Mouse (Mus musculus): ENCODE results near the gene Rims1. TPM values are rescaled to one million over a fixed set of nuclear protein-coding genes. Genes with fewer than 3 reads are reported as not detected.

Gene Rims1
- polyA plus RNA-seq, 1 experiment from 2014 or later = 1.5 TPM

GRCm38 (mm10) chr1:22627013-22627412 is 178.8 kb downstream of the Rims1 start:
- no peak for ATAC-seq (ENCODE audit: insufficient number of reproducible peaks, low FRiP score, low TSS enrichment, low read depth)
- H3K36me3 ChIP-seq = no peaks in the 10 kb centered on the region
- H3K4me2 ChIP-seq = no peak overlapping the region
- no peak overlapping the region for H3K27ac ChIP-seq
- no peak overlapping the region for H3K4me3 ChIP-seq
- no peaks in the 10 kb centered on the region for H3K9me3 ChIP-seq
- 19% methylated on average over 5 of the region's 5 CpGs for WGBS
- no peak overlapping the region for H3K9ac ChIP-seq
- H3K27me3 ChIP-seq = no peaks in the 10 kb centered on the region
- H3K4me1 ChIP-seq = no peaks in the 10 kb centered on the region

- Histone ChIP-seq H3K27me3 (no peaks in the 10 kb centered on the region), H3K9me3 (no peaks in the 10 kb centered on the region), H3K4me3 (no peak overlapping the region), H3K36me3 (no peaks in the 10 kb centered on the region), H3K4me2 (no peak overlapping the region), H3K27ac (no peak overlapping the region), H3K4me1 (no peaks in the 10 kb centered on the region), H3K9ac (no peak overlapping the region)
- no peak for ATAC-seq (ENCODE audit: insufficient number of reproducible peaks, low FRiP score, low TSS enrichment, low read depth)
- WGBS = 57% methylated on average over 3 of the region's 3 CpGs
Observed at GRCm38 (mm10) chr1:22626295-22626694, 179.5 kb downstream of the Rims1 start.

GRCm38 (mm10) chr1:22620827-22621226 is 185.0 kb downstream of the Rims1 start:
- 67% methylated on average over 8 of the region's 8 CpGs for WGBS
- Histone ChIP-seq H3K4me3 (no peak overlapping the region), H3K9ac (no peak overlapping the region), H3K27me3 (no peaks in the 10 kb centered on the region), H3K4me2 (no peak overlapping the region), H3K4me1 (no peaks in the 10 kb centered on the region), H3K27ac (no peak overlapping the region), H3K36me3 (no peaks in the 10 kb centered on the region), H3K9me3 (no peaks in the 10 kb centered on the region)
- no peak for ATAC-seq (ENCODE audit: insufficient number of reproducible peaks, low FRiP score, low TSS enrichment, low read depth)

- Histone ChIP-seq H3K4me2 (no peak overlapping the region), H3K27ac (no peak overlapping the region), H3K9ac (no peak overlapping the region), H3K36me3 (no peaks in the 10 kb centered on the region), H3K4me1 (no peaks in the 10 kb centered on the region), H3K9me3 (no peaks in the 10 kb centered on the region), H3K27me3 (no peaks in the 10 kb centered on the region), H3K4me3 (no peak overlapping the region)
- 82% methylated on average over 4 of the region's 4 CpGs for WGBS
- ATAC-seq (ENCODE audit: insufficient number of reproducible peaks, low FRiP score, low TSS enrichment, low read depth) = no peak
Observed at GRCm38 (mm10) chr1:22615601-22616000, 190.2 kb downstream of the Rims1 start.

- Histone ChIP-seq H3K27ac (no peak overlapping the region), H3K4me3 (no peak overlapping the region), H3K4me1 (no peaks in the 10 kb centered on the region), H3K36me3 (no peaks in the 10 kb centered on the region), H3K9me3 (no peaks in the 10 kb centered on the region), H3K4me2 (no peak overlapping the region), H3K9ac (no peak overlapping the region), H3K27me3 (no peaks in the 10 kb centered on the region)
- 61% methylated on average over 3 of the region's 3 CpGs for WGBS
- ATAC-seq (ENCODE audit: insufficient number of reproducible peaks, low FRiP score, low TSS enrichment, low read depth) = no peak
Observed at GRCm38 (mm10) chr1:22613609-22614008, 192.2 kb downstream of the Rims1 start.

- Histone ChIP-seq H3K4me1 (no peaks in the 10 kb centered on the region), H3K27ac (no peak overlapping the region), H3K36me3 (no peaks in the 10 kb centered on the region), H3K27me3 (no peaks in the 10 kb centered on the region), H3K9ac (no peak overlapping the region), H3K9me3 (no peaks in the 10 kb centered on the region), H3K4me2 (no peak overlapping the region), H3K4me3 (no peak overlapping the region)
- 67% methylated on average over 18 of the region's 18 CpGs for WGBS
- ATAC-seq (ENCODE audit: insufficient number of reproducible peaks, low FRiP score, low TSS enrichment, low read depth) = no peak
Observed at GRCm38 (mm10) chr1:22604329-22605044, 201.3 kb downstream of the Rims1 start.

GRCm38 (mm10) chr1:22596197-22596596 is 209.6 kb downstream of the Rims1 start:
- Histone ChIP-seq H3K9me3 (no peaks in the 10 kb centered on the region), H3K36me3 (no peaks in the 10 kb centered on the region), H3K27me3 (no peaks in the 10 kb centered on the region), H3K9ac (no peak overlapping the region), H3K4me3 (no peak overlapping the region), H3K27ac (no peak overlapping the region), H3K4me2 (no peak overlapping the region), H3K4me1 (no peaks in the 10 kb centered on the region)
- WGBS = 86% methylated on average over 12 of the region's 12 CpGs
- ATAC-seq (ENCODE audit: insufficient number of reproducible peaks, low FRiP score, low TSS enrichment, low read depth) = no peak

GRCm38 (mm10) chr1:22594841-22595240 is 211.0 kb downstream of the Rims1 start:
- H3K4me2 ChIP-seq = no peak overlapping the region
- H3K4me1 ChIP-seq = no peaks in the 10 kb centered on the region
- no peaks in the 10 kb centered on the region for H3K27me3 ChIP-seq
- no peak overlapping the region for H3K27ac ChIP-seq
- no peak overlapping the region for H3K9ac ChIP-seq
- no peaks in the 10 kb centered on the region for H3K36me3 ChIP-seq
- ATAC-seq (ENCODE audit: insufficient number of reproducible peaks, low FRiP score, low TSS enrichment, low read depth) = no peak
- H3K9me3 ChIP-seq = no peaks in the 10 kb centered on the region
- no peak overlapping the region for H3K4me3 ChIP-seq

- no peaks in the 10 kb centered on the region for H3K9me3 ChIP-seq
- H3K4me1 ChIP-seq = no peaks in the 10 kb centered on the region
- no peak overlapping the region for H3K4me3 ChIP-seq
- H3K27me3 ChIP-seq = no peaks in the 10 kb centered on the region
- H3K27ac ChIP-seq = no peak overlapping the region
- H3K9ac ChIP-seq = no peak overlapping the region
- H3K4me2 ChIP-seq = no peak overlapping the region
- 70% methylated on average over 7 of the region's 7 CpGs for WGBS
- ATAC-seq (ENCODE audit: insufficient number of reproducible peaks, low FRiP score, low TSS enrichment, low read depth) = no peak
- H3K36me3 ChIP-seq = no peaks in the 10 kb centered on the region
Observed at GRCm38 (mm10) chr1:22587859-22588383, 217.9 kb downstream of the Rims1 start.

- H3K4me1 ChIP-seq = no peaks in the 10 kb centered on the region
- H3K27ac ChIP-seq = no peak overlapping the region
- ATAC-seq (ENCODE audit: insufficient number of reproducible peaks, low FRiP score, low TSS enrichment, low read depth) = no peak
- no peaks in the 10 kb centered on the region for H3K36me3 ChIP-seq
- no peak overlapping the region for H3K9ac ChIP-seq
- WGBS = 82% methylated on average over 3 of the region's 3 CpGs
- no peak overlapping the region for H3K4me2 ChIP-seq
- H3K9me3 ChIP-seq = no peaks in the 10 kb centered on the region
- no peak overlapping the region for H3K4me3 ChIP-seq
- no peaks in the 10 kb centered on the region for H3K27me3 ChIP-seq
Observed at GRCm38 (mm10) chr1:22585560-22585959, 220.2 kb downstream of the Rims1 start.

GRCm38 (mm10) chr1:22579470-22579869 is 226.3 kb downstream of the Rims1 start:
- Histone ChIP-seq H3K27me3 (no peaks in the 10 kb centered on the region), H3K4me2 (no peak overlapping the region), H3K9ac (no peak overlapping the region), H3K4me3 (no peak overlapping the region), H3K9me3 (no peaks in the 10 kb centered on the region), H3K4me1 (no peaks in the 10 kb centered on the region), H3K36me3 (no peaks in the 10 kb centered on the region), H3K27ac (no peak overlapping the region)
- no peak for ATAC-seq (ENCODE audit: insufficient number of reproducible peaks, low FRiP score, low TSS enrichment, low read depth)
- 67% methylated on average over 3 of the region's 3 CpGs for WGBS

- H3K9me3 ChIP-seq = no peaks in the 10 kb centered on the region
- H3K4me2 ChIP-seq = no peak overlapping the region
- no peaks in the 10 kb centered on the region for H3K27me3 ChIP-seq
- no peak overlapping the region for H3K27ac ChIP-seq
- H3K9ac ChIP-seq = no peak overlapping the region
- no peaks in the 10 kb centered on the region for H3K4me1 ChIP-seq
- H3K4me3 ChIP-seq = no peak overlapping the region
- 91% methylated on average over 1 of the region's 1 CpGs for WGBS
- no peaks in the 10 kb centered on the region for H3K36me3 ChIP-seq
- ATAC-seq (ENCODE audit: insufficient number of reproducible peaks, low FRiP score, low TSS enrichment, low read depth) = no peak
Observed at GRCm38 (mm10) chr1:22572720-22573119, 233.1 kb downstream of the Rims1 start.

GRCm38 (mm10) chr1:22546273-22546672 is 259.5 kb downstream of the Rims1 start:
- Histone ChIP-seq H3K9ac (no peak overlapping the region), H3K27me3 (no peaks in the 10 kb centered on the region), H3K4me1 (no peaks in the 10 kb centered on the region), H3K4me3 (no peak overlapping the region), H3K9me3 (no peaks in the 10 kb centered on the region), H3K27ac (no peak overlapping the region), H3K36me3 (no peaks in the 10 kb centered on the region), H3K4me2 (no peak overlapping the region)
- 85% methylated on average over 1 of the region's 1 CpGs for WGBS
- ATAC-seq (ENCODE audit: insufficient number of reproducible peaks, low FRiP score, low TSS enrichment, low read depth) = no peak

Measured in limb, embryonic 15.5 days (tissue).